Mouse (Mus musculus) heart, postnatal 0 days (tissue): Measurements from ENCODE around the gene Atf6b.

Source experiments
- CTCF ChIP-seq: IDR thresholded peaks from 2 replicates; pipeline ENCODE4 v1.5.1; 2016; ENCODE audit warnings: antibody characterized with exemption, control low read depth, low read depth
- EP300 ChIP-seq: IDR thresholded peaks from 2 replicates; pipeline ENCODE4 v1.6.1; 2016; ENCODE audit warnings: antibody characterized with exemption, low read depth

GRCm38 (mm10) chr17:34627943-34628643 lies 18.9 kb upstream of the Atf6b start, which contains the start of gene Ppt2:
- TF ChIP-seq CTCF, result no peak
- TF ChIP-seq EP300, result no peak
